Mouse (Mus musculus): ENCODE results near the gene Phpt1.

Gene Phpt1

GRCm38 (mm10) chr2:25582466-25583119 lies 7.6 kb upstream of the Phpt1 start:
- DNase-seq (ENCODE audit: low spot score), result peak; percentile 67

GRCm38 (mm10) chr2:25581901-25582301 lies 6.9 kb upstream of the Phpt1 start:
- DNase-seq (ENCODE audit: low spot score), result no peak

- DNase-seq (ENCODE audit: low spot score), result no peak
Measured at GRCm38 (mm10) chr2:25581294-25581864, 6.4 kb upstream of the Phpt1 start, which contains the start of gene Ajm1. Gene Ajm1 (minus strand): TSS chr2:25581757.

- DNase-seq (ENCODE audit: low spot score), result no peak
Measured at GRCm38 (mm10) chr2:25580621-25581101, 5.6 kb upstream of the Phpt1 start.

- DNase-seq (ENCODE audit: low spot score), result no peak
Measured at GRCm38 (mm10) chr2:25579737-25580460, 4.9 kb upstream of the Phpt1 start.

GRCm38 (mm10) chr2:25578796-25579736 lies 4.0 kb upstream of the Phpt1 start:
- DNase-seq (ENCODE audit: low spot score), result no peak

- no peak for DNase-seq (ENCODE audit: low spot score)
Measured at GRCm38 (mm10) chr2:25577951-25578795, 3.1 kb upstream of the Phpt1 start.

GRCm38 (mm10) chr2:25576965-25577891 lies 2.2 kb upstream of the Phpt1 start:
- DNase-seq (ENCODE audit: low spot score), result no peak

GRCm38 (mm10) chr2:25576028-25576850 lies 1.2 kb upstream of the Phpt1 start:
- DNase-seq (ENCODE audit: low spot score), result no peak

- DNase-seq (ENCODE audit: low spot score), result peak; percentile 76
Measured at GRCm38 (mm10) chr2:25575432-25576027, 506 bp upstream of the Phpt1 start.

GRCm38 (mm10) chr2:25574136-25574535 lies 888 bp downstream of the Phpt1 start:
- DNase-seq (ENCODE audit: low spot score), result no peak

- peak; percentile 39 for DNase-seq (ENCODE audit: low spot score)
Measured at GRCm38 (mm10) chr2:25573068-25573467, 2.0 kb downstream of the Phpt1 start.

- DNase-seq (ENCODE audit: low spot score), result peak; percentile 41
Measured at GRCm38 (mm10) chr2:25571221-25571620, 3.8 kb downstream of the Phpt1 start.

- DNase-seq (ENCODE audit: low spot score), result no peak
Measured at GRCm38 (mm10) chr2:25569323-25569722, 5.7 kb downstream of the Phpt1 start.

GRCm38 (mm10) chr2:25568473-25569019 lies 6.5 kb downstream of the Phpt1 start:
- DNase-seq (ENCODE audit: low spot score), result no peak

- DNase-seq (ENCODE audit: low spot score), result no peak
Measured at GRCm38 (mm10) chr2:25566558-25566957, 8.5 kb downstream of the Phpt1 start.

GRCm38 (mm10) chr2:25565741-25566140 lies 9.3 kb downstream of the Phpt1 start:
- no peak for DNase-seq (ENCODE audit: low spot score)

GRCm38 (mm10) chr2:25561946-25562345 lies 13.1 kb downstream of the Phpt1 start:
- no peak for DNase-seq (ENCODE audit: low spot score)
